Mouse (Mus musculus) liver, postnatal 0 days (tissue): Measurements from ENCODE around the gene Setdb1. TPM values are rescaled to one million over a fixed set of nuclear protein-coding genes. Genes with fewer than 3 reads are reported as not detected.
"Not testable (repeated sequence)": the region's sequence is repeated elsewhere in the genome, so short reads cannot be mapped to it uniquely, and the experiment has no call there.

Experiments used
- ATAC-seq: fragments of 200-750 bp; cut with Nextera tagmentation; 2 replicates; pipeline ENCODE4 v1.8.0; 2017; ENCODE audit warnings: mild to moderate bottlenecking, moderate library complexity
- DNase-seq: peaks from one replicate; pipeline ENCODE4 v3.0.0-alpha.2; 2016
- H3K27ac ChIP-seq: fragments of 300-500 bp; sonication (generic); 2 replicates; pipeline ENCODE4 v1.5.1; 2014; ENCODE audit warnings: antibody characterized with exemption, moderate library complexity, mild to moderate bottlenecking, low read depth
- H3K27me3 ChIP-seq: fragments of 300-500 bp; sonication (generic); 2 replicates; pipeline ENCODE4 v1.6.1; 2014; ENCODE audit warnings: low read length, control low read depth, mixed read lengths; ENCODE audit not compliant: insufficient read depth
- H3K36me3 ChIP-seq: fragments of 300-500 bp; sonication (generic); replicated peaks from 2 replicates; pipeline ENCODE4 v1.6.1; 2014; ENCODE audit warnings: mild to moderate bottlenecking, control low read depth, low read length, moderate library complexity, mixed read lengths; ENCODE audit not compliant: insufficient read depth
- H3K4me1 ChIP-seq: fragments of 300-500 bp; sonication (generic); 2 replicates; pipeline ENCODE4 v1.6.1; 2014; ENCODE audit warnings: antibody characterized with exemption, mild to moderate bottlenecking, control low read depth; ENCODE audit not compliant: insufficient read depth
- H3K4me2 ChIP-seq: fragments of 300-500 bp; sonication (generic); 2 replicates; pipeline ENCODE4 v1.6.1; 2014; ENCODE audit warnings: low read depth, mild to moderate bottlenecking, low read length, moderate library complexity, mixed read lengths
- H3K4me3 ChIP-seq: fragments of 300-500 bp; sonication (generic); 2 replicates; pipeline ENCODE4 v1.5.1; 2014; ENCODE audit warnings: low read depth, low read length
- H3K9ac ChIP-seq: fragments of 300-500 bp; sonication (generic); replicated peaks from 2 replicates; pipeline ENCODE4 v1.6.1; 2014; ENCODE audit warnings: mild to moderate bottlenecking, moderate library complexity
- H3K9me3 ChIP-seq: fragments of 300-500 bp; sonication (generic); 2 replicates; pipeline ENCODE4 v1.6.1; 2016; ENCODE audit warnings: mild to moderate bottlenecking, control low read depth, low read length, mixed read lengths
- CTCF ChIP-seq: sonication (generic); IDR thresholded peaks from 2 replicates; pipeline ENCODE4 v1.5.1; 2016; ENCODE audit warnings: antibody characterized with exemption, low read depth
- EP300 ChIP-seq: IDR thresholded peaks from 2 replicates; pipeline ENCODE4 v1.6.1; 2016; ENCODE audit warnings: antibody characterized with exemption, low read depth, mild to moderate bottlenecking
- WGBS: fragments of 180-500 bp; shearing (Covaris S2); extraction: QIAGEN DNeasy Blood & Tissue Kit; methylation state at CpG from one replicate; pipeline ENCODE4 v1.1.7; 2014; ENCODE audit not compliant: insufficient replicate concordance; 5-methylcytosine and 5-hydroxymethylcytosine counted together
- polyA plus RNA-seq: library from polyadenylated mRNA; unstranded; fragments of >200 nt; fragmentation: Nextera tagmentation; extraction: Ambion mirVana; gene quantifications from 2 replicates; pipeline ENCODE4 v1.2.1, GENCODE M21; 2015

Setdb1 gene
- polyA plus RNA-seq, 1 experiment from 2014 or later: 6.6 TPM

GRCm38 (mm10) chr3:95360276-95360675 is 3.3 kb upstream of the Setdb1 start:
- H3K4me1 ChIP-seq, H3K27ac ChIP-seq, DNase-seq, H3K27me3 ChIP-seq, H3K36me3 ChIP-seq, H3K9me3 ChIP-seq, H3K9ac ChIP-seq, H3K4me2 ChIP-seq, ATAC-seq, H3K4me3 ChIP-seq: not testable (repeated sequence)
- 66% methylated on average over 3 of the region's 3 CpGs for WGBS
- peak; percentile 48; the same call in 1 of the 2 replicates for TF ChIP-seq EP300

- 86% methylated on average over 2 of the region's 2 CpGs for WGBS
- ATAC-seq: no peak
Measured at GRCm38 (mm10) chr3:95357746-95358145, 744 bp upstream of the Setdb1 start.

GRCm38 (mm10) chr3:95355911-95356544 is 974 bp downstream of the Setdb1 start:
- peak overlapping the region; percentile 72; the same call in 1 of the 2 replicates for H3K4me2 ChIP-seq
- DNase-seq, H3K9ac ChIP-seq, H3K4me1 ChIP-seq, ATAC-seq, H3K27ac ChIP-seq, H3K9me3 ChIP-seq, H3K27me3 ChIP-seq: not testable (repeated sequence)
- WGBS: 16% methylated on average over 5 of the region's 19 CpGs
- H3K36me3 ChIP-seq: peaks cover 13% of the 10 kb centered on the region
- peak overlapping the region; percentile 59; the same call in 1 of the 2 replicates for H3K4me3 ChIP-seq

More at GRCm38 (mm10) chr3:95357746-95358145, 744 bp upstream of the Setdb1 start:
- Histone ChIP-seq H3K4me3 (no peak overlapping the region), H3K4me2 (no peak overlapping the region), H3K27ac (no peak overlapping the region), H3K27me3 (no peaks in the 10 kb centered on the region), H3K36me3 (peaks cover 5% of the 10 kb centered on the region), H3K4me1 (0 out of 2 replicates have a peak, but pooled peaks cover 2% of the 10 kb centered on the region), H3K9ac (no peak overlapping the region), H3K9me3 (no peaks in the 10 kb centered on the region)
- DNase-seq: no peak
- no peak for TF ChIP-seq EP300
- no peak for TF ChIP-seq CTCF

GRCm38 (mm10) chr3:95349491-95349890 is 7.5 kb downstream of the Setdb1 start:
- Histone ChIP-seq H3K9me3 (no peaks in the 10 kb centered on the region), H3K36me3 (peaks cover 52% of the 10 kb centered on the region), H3K4me3 (no peak overlapping the region), H3K27ac (no peak overlapping the region), H3K9ac (no peak overlapping the region), H3K4me1 (no peaks in the 10 kb centered on the region), H3K27me3 (no peaks in the 10 kb centered on the region), H3K4me2 (no peak overlapping the region)
- DNase-seq (no peak), ATAC-seq (no peak)
- peak; percentile 88 for TF ChIP-seq CTCF
- no peak for TF ChIP-seq EP300

GRCm38 (mm10) chr3:95348343-95348742 is 8.7 kb downstream of the Setdb1 start:
- ATAC-seq, H3K4me1 ChIP-seq, H3K27me3 ChIP-seq, H3K4me2 ChIP-seq, DNase-seq, H3K9ac ChIP-seq, H3K4me3 ChIP-seq, H3K27ac ChIP-seq, H3K9me3 ChIP-seq: not testable (repeated sequence)
- H3K36me3 ChIP-seq: peaks cover 54% of the 10 kb centered on the region
- 97% methylated on average over 4 of the region's 5 CpGs for WGBS

GRCm38 (mm10) chr3:95346454-95346853 is 10.5 kb downstream of the Setdb1 start:
- ATAC-seq (no peak), DNase-seq (no peak)
- no peak overlapping the region for H3K4me3 ChIP-seq
- no peaks in the 10 kb centered on the region for H3K9me3 ChIP-seq
- TF ChIP-seq EP300 (no peak), CTCF (no peak)
- H3K9ac ChIP-seq: no peak overlapping the region
- WGBS: 89% methylated on average over 7 of the region's 7 CpGs
- H3K4me1 ChIP-seq: no peaks in the 10 kb centered on the region
- H3K27me3 ChIP-seq: no peaks in the 10 kb centered on the region
- no peak overlapping the region for H3K27ac ChIP-seq
- no peak overlapping the region for H3K4me2 ChIP-seq
- H3K36me3 ChIP-seq: peaks cover 58% of the 10 kb centered on the region

GRCm38 (mm10) chr3:95343356-95344000 is 13.5 kb downstream of the Setdb1 start:
- DNase-seq, H3K9me3 ChIP-seq, ATAC-seq, H3K4me3 ChIP-seq, H3K4me1 ChIP-seq, H3K27ac ChIP-seq, H3K4me2 ChIP-seq, H3K27me3 ChIP-seq, H3K9ac ChIP-seq: not testable (repeated sequence)
- H3K36me3 ChIP-seq: peaks cover 77% of the 10 kb centered on the region
- WGBS: 88% methylated on average over 9 of the region's 9 CpGs
